Mouse (Mus musculus) testis, adult 2 months (tissue): ENCODE results near the gene H2-Ob. TPM values are rescaled to one million over a fixed set of nuclear protein-coding genes. Genes with fewer than 3 reads are reported as not detected.

Experiments used
- H3K27ac ChIP-seq: fragments of 200-500 bp; 2 replicates; pipeline ENCODE4 v1.5.1; 2012; ENCODE audit warnings: low read depth, low read length; ENCODE audit not compliant: control insufficient read depth, insufficient read depth
- H3K27me3 ChIP-seq: fragments of 200-500 bp; 2 replicates; pipeline ENCODE4 v1.6.1; 2012; ENCODE audit warnings: mild to moderate bottlenecking, low read length, moderate library complexity; ENCODE audit not compliant: control insufficient read depth, insufficient read depth
- H3K36me3 ChIP-seq: fragments of 200-500 bp; 2 replicates; pipeline ENCODE4 v1.6.1; 2012; ENCODE audit warnings: mild to moderate bottlenecking, low read length; ENCODE audit not compliant: control insufficient read depth, insufficient read depth
- H3K4me1 ChIP-seq: fragments of 200-500 bp; 2 replicates; pipeline ENCODE4 v1.6.1; 2012; ENCODE audit warnings: low read length; ENCODE audit not compliant: control insufficient read depth, insufficient read depth
- H3K4me3 ChIP-seq: fragments of 200-500 bp; 2 replicates; pipeline ENCODE4 v1.5.1; 2012; ENCODE audit warnings: low read depth, mild to moderate bottlenecking, low read length, moderate library complexity, mixed read lengths; ENCODE audit not compliant: control insufficient read depth
- CTCF ChIP-seq: fragments of 200-500 bp; IDR thresholded peaks from 2 replicates; pipeline ENCODE4 v1.5.1; 2012; ENCODE audit warnings: low read depth, mild to moderate bottlenecking, inconsistent platforms, low read length, moderate library complexity; ENCODE audit not compliant: control insufficient read depth, insufficient read depth, insufficient replicate concordance
- POLR2A ChIP-seq: fragments of 200-500 bp; IDR thresholded peaks from 2 replicates; pipeline ENCODE4 v1.6.1; 2012; ENCODE audit warnings: low read depth, mild to moderate bottlenecking, inconsistent platforms, low read length, moderate library complexity; ENCODE audit not compliant: control insufficient read depth
- polyA plus RNA-seq: library from polyadenylated mRNA; depleted of rRNA; stranded (reverse); fragments of >200 nt; gene quantifications from 2 replicates; pipeline ENCODE4 v1.2.3, GENCODE M21; 2012

Gene H2-Ob
- polyA plus RNA-seq, 1 experiment, result 0.06 TPM

GRCm38 (mm10) chr17:34287648-34288047, 48.9 kb downstream of the H2-Ob start, which contains the start of gene H2-Aa:
Gene H2-Aa (minus strand): TSS chr17:34287823.
- H3K36me3 ChIP-seq, result no peaks in the 10 kb centered on the region
- H3K4me1 ChIP-seq, result peaks cover 4% of the 10 kb centered on the region
- no peak within 1 kb of the TSS for H3K27ac ChIP-seq
- TF ChIP-seq POLR2A (no peak), CTCF (no peak)
- H3K4me3 ChIP-seq, result no peak within 1 kb of the TSS
- no peaks in the 10 kb centered on the region for H3K27me3 ChIP-seq

- TF ChIP-seq CTCF (no peak), POLR2A (no peak)
- Histone ChIP-seq H3K36me3 (no peaks in the 10 kb centered on the region), H3K4me3 (no peak overlapping the region), H3K27me3 (no peaks in the 10 kb centered on the region), H3K27ac (no peak overlapping the region), H3K4me1 (peaks cover 4% of the 10 kb centered on the region)
Measured at GRCm38 (mm10) chr17:34288131-34288530, 49.4 kb downstream of the H2-Ob start.

DNA sequence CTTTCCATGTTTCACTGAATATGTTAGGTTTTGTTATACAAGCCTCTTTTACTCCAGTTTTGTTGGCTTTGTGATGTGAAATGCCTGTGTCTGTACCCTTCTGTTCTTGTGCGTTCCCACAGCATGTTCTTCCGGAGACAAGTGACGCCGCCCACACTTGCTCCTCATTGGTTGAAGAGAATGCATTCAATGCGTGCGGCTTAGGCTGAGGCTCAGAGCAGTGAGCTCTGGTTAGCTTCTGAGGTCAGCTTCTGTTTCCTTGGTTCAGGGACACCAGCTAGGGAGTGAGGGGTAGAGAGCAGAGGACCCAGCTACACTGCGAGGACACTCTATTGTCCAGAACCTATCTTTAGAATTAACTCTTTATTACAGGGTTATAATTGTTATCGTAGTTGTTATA, 52.9 kb downstream of the H2-Ob start:
- no peak for TF ChIP-seq POLR2A
- no peak for TF ChIP-seq CTCF
- H3K4me1 ChIP-seq, result peaks cover 8% of the 10 kb centered on the region
- H3K27me3 ChIP-seq, result no peaks in the 10 kb centered on the region
- H3K4me3 ChIP-seq, result no peak overlapping the region
- H3K27ac ChIP-seq, result no peak overlapping the region
- no peaks in the 10 kb centered on the region for H3K36me3 ChIP-seq

- peaks cover 6% of the 10 kb centered on the region for H3K4me1 ChIP-seq
- TF ChIP-seq CTCF (no peak), POLR2A (no peak)
- H3K27ac ChIP-seq, result no peak overlapping the region
- no peaks in the 10 kb centered on the region for H3K27me3 ChIP-seq
- H3K4me3 ChIP-seq, result no peak overlapping the region
- H3K36me3 ChIP-seq, result no peaks in the 10 kb centered on the region
Measured at GRCm38 (mm10) chr17:34292570-34292969, 53.9 kb downstream of the H2-Ob start.

DNA sequence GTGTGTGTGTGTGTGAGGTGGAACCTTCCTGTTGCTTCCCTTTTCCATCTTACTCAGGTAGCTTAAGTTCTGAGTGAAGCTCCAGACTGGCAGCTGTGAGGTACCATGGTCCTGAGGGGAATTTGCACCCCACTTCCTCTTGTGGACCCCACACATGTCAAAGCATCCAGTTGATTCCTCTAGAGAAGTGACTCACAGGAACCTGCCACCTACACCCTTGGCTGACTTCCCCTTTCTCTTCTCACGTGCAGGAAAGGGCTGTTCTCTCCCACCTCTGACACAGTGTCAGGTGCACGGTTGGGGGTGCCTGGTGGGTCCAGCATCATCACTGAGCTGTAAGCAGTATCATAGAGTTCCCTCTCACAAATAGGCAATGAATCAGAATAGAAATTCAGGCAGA, 54.8 kb downstream of the H2-Ob start:
- Histone ChIP-seq H3K27ac (no peak overlapping the region), H3K36me3 (no peaks in the 10 kb centered on the region), H3K4me3 (no peak overlapping the region), H3K27me3 (no peaks in the 10 kb centered on the region), H3K4me1 (peaks cover 6% of the 10 kb centered on the region)
- TF ChIP-seq POLR2A (no peak), CTCF (no peak)

DNA sequence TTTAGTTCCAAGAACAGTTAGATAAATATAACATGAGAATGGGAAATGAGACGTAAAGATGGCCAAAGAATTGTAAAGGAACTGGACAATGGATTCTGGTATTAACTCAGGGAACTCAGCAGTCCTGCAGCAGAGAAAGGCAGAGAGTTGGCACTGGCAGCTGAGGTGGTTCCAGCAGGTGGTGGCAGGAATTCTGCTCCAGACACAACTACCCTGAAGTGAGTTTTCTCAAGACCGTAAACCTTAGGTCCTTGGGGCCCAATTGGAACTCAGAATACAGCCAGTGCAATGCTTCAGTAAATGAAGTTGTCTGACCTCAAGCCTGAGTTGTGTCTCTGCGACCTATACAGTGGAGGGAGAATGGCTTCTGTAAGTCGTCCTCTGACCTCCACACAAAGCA, 55.5 kb downstream of the H2-Ob start:
- Histone ChIP-seq H3K36me3 (no peaks in the 10 kb centered on the region), H3K4me3 (no peak overlapping the region), H3K4me1 (peaks cover 6% of the 10 kb centered on the region), H3K27ac (no peak overlapping the region), H3K27me3 (no peaks in the 10 kb centered on the region)
- TF ChIP-seq CTCF (no peak), POLR2A (no peak)

- H3K36me3 ChIP-seq, result no peaks in the 10 kb centered on the region
- TF ChIP-seq POLR2A (no peak), CTCF (no peak)
- H3K27ac ChIP-seq, result no peak overlapping the region
- no peak overlapping the region for H3K4me3 ChIP-seq
- H3K27me3 ChIP-seq, result no peaks in the 10 kb centered on the region
- H3K4me1 ChIP-seq, result peaks cover 6% of the 10 kb centered on the region
Measured at GRCm38 (mm10) chr17:34295307-34295706, 56.6 kb downstream of the H2-Ob start.
